Mouse (Mus musculus): Measurements from ENCODE around the gene Dis3l. TPM values are rescaled to one million over a fixed set of nuclear protein-coding genes. Genes with fewer than 3 reads are reported as not detected.
"Not testable (repeated sequence)": the region's sequence is repeated elsewhere in the genome, so short reads cannot be mapped to it uniquely, and the experiment has no call there.

Dis3l gene
- total RNA-seq, 2 experiments from 2014 or later: 17.4 to 21.3 TPM

GRCm38 (mm10) chr9:64268836-64269235 lies 72.3 kb downstream of the Dis3l start:
- DNase-seq; intact Hi-C loops (cut with DNase I): not testable (repeated sequence)

- intact Hi-C loops (cut with DNase I): no loop called here
- no peak for DNase-seq
These were observed 72.9 kb downstream of the Dis3l start for GRCm38 (mm10) chr9:64268196-64268595.

- intact Hi-C loops (cut with DNase I): no loop called here
- DNase-seq: no peak
These were observed 73.9 kb downstream of the Dis3l start for GRCm38 (mm10) chr9:64267231-64267630.

DNA sequence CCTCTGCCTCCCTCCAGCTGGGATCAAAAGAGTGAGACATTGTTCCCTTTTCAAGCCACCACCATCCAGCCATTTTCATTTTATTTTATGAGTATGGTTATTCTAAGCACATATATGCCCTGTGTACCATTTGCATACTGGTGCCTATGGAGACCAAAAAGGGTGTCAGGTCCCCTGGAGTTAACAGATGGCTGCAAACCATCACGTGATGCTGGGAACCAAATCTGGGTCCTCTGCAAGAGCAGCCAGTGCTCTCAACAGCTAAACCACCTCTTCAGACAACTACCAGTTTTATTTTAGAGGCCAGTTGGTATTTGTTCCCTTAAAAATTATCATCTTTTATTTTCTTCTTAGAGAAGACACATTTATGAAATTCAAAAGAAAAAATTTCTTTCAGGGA lies 76.3 kb downstream of the Dis3l start:
- intact Hi-C loops (cut with DNase I): no loop called here
- DNase-seq: no peak

GRCm38 (mm10) chr9:64261023-64261422 lies 80.1 kb downstream of the Dis3l start:
- DNase-seq: no peak
- intact Hi-C loops (cut with DNase I): no loop called here

GRCm38 (mm10) chr9:64259906-64260305 lies 81.2 kb downstream of the Dis3l start:
- DNase-seq: no peak
- intact Hi-C loops (cut with DNase I): no loop called here

Other genes starting within 250 kb of the Dis3l start
- under 1 TPM in 1 of 2 experiments, not detected in 1; 0.26 TPM for gene Lctl, start 224.1 kb downstream of the Dis3l start, total RNA-seq (2021)
- gene Zwilch, start 168.2 kb downstream of the Dis3l start, total RNA-seq (2021): 1 to 10 TPM; 5.8 to 8.1 TPM
- 100 to 1,000 TPM; 625 to 646 TPM for gene Rpl4, start 167.9 kb downstream of the Dis3l start, total RNA-seq (2021)
- gene Snapc5, start 162.0 kb downstream of the Dis3l start, total RNA-seq (2021): 10 to 100 TPM; 19.9 to 24.2 TPM
- 1 to 10 TPM; 2.1 to 2.2 TPM for gene Uchl4, start 106.1 kb downstream of the Dis3l start, total RNA-seq (2021)
- gene Map2k1, start 87.7 kb downstream of the Dis3l start, total RNA-seq (2021): 10 to 100 TPM; 59.6 to 65.1 TPM
- gene Tipin, start 59.7 kb downstream of the Dis3l start, total RNA-seq (2021): 10 to 100 TPM; 26.6 to 28.9 TPM
- gene Megf11, start 44.3 kb upstream of the Dis3l start, total RNA-seq (2021): 1 to 10 TPM; 3.3 to 4.2 TPM

Measured in heart, postnatal 10 days (tissue).